Mouse (Mus musculus) spleen, adult 2 months (tissue): ENCODE results near the gene Lama4. TPM values are rescaled to one million over a fixed set of nuclear protein-coding genes. Genes with fewer than 3 reads are reported as not detected.

Experiments
- DNase-seq, 2 experiments: peaks; one replicate each; pipeline versions ENCODE4 v3.0.0 to v3.0.0-alpha.2; 2012 to 2021; ENCODE audit warnings: low spot score in 2 of 2, low read depth in 1 of 2
- H3K27ac ChIP-seq: fragments of 200-500 bp; 2 replicates; pipeline ENCODE4 v1.5.1; 2012; ENCODE audit warnings: low read length, inconsistent platforms; ENCODE audit not compliant: insufficient read depth
- H3K27me3 ChIP-seq: fragments of 200-500 bp; 2 replicates; pipeline ENCODE4 v1.6.1; 2012; ENCODE audit warnings: mild to moderate bottlenecking, moderate library complexity, low read length, inconsistent platforms; ENCODE audit not compliant: control insufficient read depth, insufficient read depth
- H3K36me3 ChIP-seq: fragments of 200-500 bp; 2 replicates; pipeline ENCODE4 v1.6.1; 2012; ENCODE audit warnings: mild to moderate bottlenecking, low read length, inconsistent platforms; ENCODE audit not compliant: control insufficient read depth, insufficient read depth
- H3K4me1 ChIP-seq: fragments of 200-500 bp; 2 replicates; pipeline ENCODE4 v1.6.1; 2011; ENCODE audit warnings: inconsistent platforms; ENCODE audit not compliant: control insufficient read depth, insufficient read depth, insufficient read length
- H3K4me3 ChIP-seq: fragments of 200-500 bp; 2 replicates; pipeline ENCODE4 v1.5.1; 2011; ENCODE audit warnings: mild to moderate bottlenecking, inconsistent platforms; ENCODE audit not compliant: insufficient read depth, insufficient read length; ENCODE audit errors: extremely low read depth
- CTCF ChIP-seq: fragments of 200-500 bp; IDR thresholded peaks from 2 replicates; pipeline ENCODE4 v1.5.1; 2011; ENCODE audit warnings: mild to moderate bottlenecking, inconsistent platforms; ENCODE audit not compliant: insufficient read depth, insufficient read length, insufficient replicate concordance; ENCODE audit errors: extremely low read depth
- POLR2A ChIP-seq: fragments of 200-500 bp; IDR thresholded peaks from 2 replicates; pipeline ENCODE4 v1.6.1; 2011; ENCODE audit warnings: low read depth, low read length, inconsistent platforms
- WGBS: fragments of 180-500 bp; shearing (Covaris S2); methylation state at CpG from one replicate; pipeline ENCODE4 v1.1.7; 2018; 5-methylcytosine and 5-hydroxymethylcytosine counted together
- polyA plus RNA-seq: library from polyadenylated mRNA; depleted of rRNA; stranded (reverse); fragments of >200 nt; gene quantifications from 2 replicates; pipeline ENCODE4 v1.2.3, GENCODE M21; 2012; rRNA removed

The Lama4 gene
- 1.7 and 1.9 TPM in 2 replicates for polyA plus RNA-seq

DNA sequence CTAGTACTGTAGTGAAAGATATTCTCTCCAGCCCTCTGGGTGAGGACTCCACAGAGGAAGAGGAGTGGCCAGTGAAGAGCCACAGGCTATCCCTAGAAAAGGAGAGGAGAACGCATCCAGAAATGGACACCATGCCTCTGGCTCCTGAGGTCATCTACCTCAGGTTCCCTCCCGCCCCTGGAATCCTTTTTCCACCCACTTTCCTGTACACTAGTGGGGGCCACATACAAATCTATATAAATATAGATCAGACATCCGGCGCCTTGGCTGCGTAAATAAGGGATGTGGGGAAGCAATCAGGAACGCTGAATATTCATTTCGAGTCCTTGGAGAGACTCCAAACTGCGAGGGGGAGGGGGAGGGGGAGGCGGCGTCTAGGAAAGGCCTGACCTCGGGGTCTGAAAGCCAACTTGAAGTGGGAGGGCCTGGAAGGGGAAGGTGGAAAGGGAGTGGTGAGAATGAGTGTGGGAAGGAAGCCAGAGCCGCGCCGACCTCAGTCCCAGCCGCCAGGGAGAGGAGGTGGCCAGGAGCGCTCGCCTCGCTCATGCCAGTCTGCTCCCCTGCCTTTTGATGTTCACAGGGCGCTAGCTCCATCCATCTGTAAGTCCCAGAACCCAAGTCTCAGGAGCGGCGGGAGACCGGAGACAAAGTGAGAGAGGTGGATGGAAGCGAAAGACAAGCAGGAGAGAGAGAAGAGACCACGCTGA lies at the start of gene Lama4:
Gene Lama4 (plus strand): TSS at position 441 of the 707 bp plus-strand sequence.
- Histone ChIP-seq H3K4me1 (no peaks in the 10 kb centered on the region), H3K27ac (no peak within 1 kb of the TSS), H3K4me3 (peak within 1 kb of the TSS; percentile 29; the same call in 1 of the 2 replicates), H3K36me3 (no peaks in the 10 kb centered on the region), H3K27me3 (0 out of 2 replicates have a peak, but pooled peaks cover 2% of the 10 kb centered on the region)
- WGBS, result 11% methylated on average over 24 of the region's 24 CpGs
- no peak for DNase-seq
- TF ChIP-seq POLR2A (no peak), CTCF (no peak)

DNA sequence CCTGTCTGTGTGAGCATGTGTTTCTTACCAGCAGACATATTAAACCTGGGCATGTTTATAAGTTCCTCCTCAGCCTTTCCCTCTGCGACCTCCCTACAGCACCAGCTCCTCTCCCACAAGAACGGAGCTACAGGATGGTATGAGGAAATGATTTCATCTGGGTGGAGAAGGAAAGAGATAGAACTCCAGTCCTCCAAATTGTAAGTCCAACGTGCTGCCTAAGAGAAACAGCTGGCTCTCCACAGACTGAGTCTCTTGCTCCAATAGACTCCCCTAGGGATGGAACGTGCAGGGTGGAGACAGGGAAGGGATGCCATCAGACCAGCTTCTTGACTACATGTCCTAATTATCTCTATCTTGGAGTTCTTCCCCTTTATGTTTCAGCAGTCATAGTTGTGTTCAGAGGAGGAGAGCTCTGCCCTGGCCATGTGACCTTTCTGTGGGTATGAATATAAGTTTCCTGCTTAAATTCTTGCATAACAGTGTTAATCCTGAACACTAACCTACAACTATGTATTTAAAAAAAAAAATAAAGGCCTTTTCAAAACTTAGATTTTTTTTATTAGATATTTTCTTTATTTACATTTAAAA lies 49.2 kb upstream of the Lama4 start:
- TF ChIP-seq CTCF (no peak), POLR2A (no peak)
- no peak for DNase-seq
- Histone ChIP-seq H3K27me3 (no peaks in the 10 kb centered on the region), H3K4me1 (no peaks in the 10 kb centered on the region), H3K27ac (no peak overlapping the region), H3K4me3 (no peak overlapping the region), H3K36me3 (no peaks in the 10 kb centered on the region)
- WGBS, result 52% methylated on average over 4 of the region's 4 CpGs

DNA sequence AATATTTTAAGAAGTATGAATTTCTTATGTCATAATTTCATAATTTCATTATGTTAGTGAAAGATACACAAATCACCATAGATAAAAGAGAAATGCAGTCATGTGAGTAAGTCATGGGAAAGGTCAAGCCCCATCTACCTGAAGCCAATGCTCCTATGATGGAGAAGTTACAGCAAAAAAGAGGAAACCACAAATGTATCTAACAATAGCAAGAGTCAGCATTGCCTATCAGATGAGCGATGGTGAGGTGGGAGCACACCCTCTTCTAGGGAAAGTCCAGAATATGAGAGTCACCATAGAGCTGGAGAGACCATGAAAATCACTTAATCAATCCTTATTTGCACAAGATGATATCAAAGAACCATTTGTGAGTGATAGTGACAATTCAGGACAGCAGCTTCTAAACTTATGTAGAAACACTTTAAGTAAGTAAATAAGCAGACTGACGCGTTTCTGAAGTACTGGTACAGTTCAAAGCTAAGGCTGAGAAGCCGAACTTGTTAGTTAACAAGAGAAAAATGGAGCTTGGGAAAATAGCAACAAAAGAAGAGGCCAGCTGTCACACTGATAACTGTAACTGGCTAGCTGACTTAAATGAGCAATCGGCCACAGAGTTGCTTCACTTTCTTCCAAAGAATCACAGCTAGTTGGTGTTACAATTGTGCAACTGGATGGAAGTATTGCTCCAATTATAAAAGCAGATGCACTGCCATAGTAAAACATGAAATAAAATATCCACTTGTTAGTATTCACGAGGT lies 36.2 kb upstream of the Lama4 start:
- Histone ChIP-seq H3K36me3 (no peaks in the 10 kb centered on the region), H3K4me3 (no peak overlapping the region), H3K27ac (no peak overlapping the region), H3K4me1 (no peaks in the 10 kb centered on the region), H3K27me3 (no peaks in the 10 kb centered on the region)
- 81% methylated on average over 6 of the region's 6 CpGs for WGBS
- no peak for DNase-seq
- TF ChIP-seq CTCF, result no peak
- no peak for TF ChIP-seq POLR2A

- no peak overlapping the region for H3K27ac ChIP-seq
- DNase-seq, result no peak
- H3K4me1 ChIP-seq, result no peaks in the 10 kb centered on the region
- no peak overlapping the region for H3K4me3 ChIP-seq
- H3K36me3 ChIP-seq, result no peaks in the 10 kb centered on the region
- 87% methylated on average over 2 of the region's 2 CpGs for WGBS
- TF ChIP-seq CTCF (no peak), POLR2A (no peak)
- H3K27me3 ChIP-seq, result no peaks in the 10 kb centered on the region
Measured at GRCm38 (mm10) chr10:38944701-38945100, 20.6 kb upstream of the Lama4 start.

DNA sequence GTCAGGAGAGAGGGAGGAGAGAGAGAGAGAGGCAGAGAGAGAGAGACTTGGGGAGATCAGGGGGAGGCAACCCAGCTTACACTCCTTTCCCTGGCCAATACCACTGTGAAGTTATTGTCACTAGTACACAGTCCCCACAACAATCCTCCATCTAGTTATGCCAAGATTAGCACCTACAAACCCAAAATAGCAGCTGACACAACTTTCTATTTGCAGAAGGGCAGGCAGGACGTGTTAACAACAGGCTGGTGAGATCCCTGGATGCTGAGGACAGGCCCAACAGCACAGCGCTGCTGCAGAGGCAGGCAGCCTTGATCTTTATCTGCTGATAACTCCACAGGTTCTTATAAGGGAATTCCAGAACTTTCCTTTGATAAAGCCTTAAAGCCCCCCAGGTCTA lies 3.4 kb upstream of the Lama4 start:
- DNase-seq, result no peak
- H3K36me3 ChIP-seq, result no peaks in the 10 kb centered on the region
- no peaks in the 10 kb centered on the region for H3K4me1 ChIP-seq
- no peak overlapping the region for H3K27ac ChIP-seq
- WGBS, result 67% methylated on average over 2 of the region's 2 CpGs
- H3K27me3 ChIP-seq, result 0 out of 2 replicates have a peak, but pooled peaks cover 2% of the 10 kb centered on the region
- no peak overlapping the region for H3K4me3 ChIP-seq
- TF ChIP-seq CTCF, result no peak
- no peak for TF ChIP-seq POLR2A

- 0 out of 2 replicates have a peak, but pooled peaks cover 2% of the 10 kb centered on the region for H3K27me3 ChIP-seq
- TF ChIP-seq CTCF (no peak), POLR2A (no peak)
- 77% methylated on average over 4 of the region's 4 CpGs for WGBS
- H3K4me1 ChIP-seq, result no peaks in the 10 kb centered on the region
- DNase-seq, result no peak
- no peak overlapping the region for H3K27ac ChIP-seq
- no peaks in the 10 kb centered on the region for H3K36me3 ChIP-seq
- no peak overlapping the region for H3K4me3 ChIP-seq
Measured at GRCm38 (mm10) chr10:38964719-38965074, 618 bp upstream of the Lama4 start.
